Mouse (Mus musculus): ENCODE data around the gene Gm4175. TPM values are rescaled to one million over a fixed set of nuclear protein-coding genes. Genes with fewer than 3 reads are reported as not detected.
"Not testable (repeated sequence)": the region's sequence is repeated elsewhere in the genome, so short reads cannot be mapped to it uniquely, and the experiment has no call there.

The Gm4175 gene
- not detected in 2 replicates for polyA plus RNA-seq (2015; fragmentation: Nextera tagmentation; extraction: Ambion mirVana)

DNA sequence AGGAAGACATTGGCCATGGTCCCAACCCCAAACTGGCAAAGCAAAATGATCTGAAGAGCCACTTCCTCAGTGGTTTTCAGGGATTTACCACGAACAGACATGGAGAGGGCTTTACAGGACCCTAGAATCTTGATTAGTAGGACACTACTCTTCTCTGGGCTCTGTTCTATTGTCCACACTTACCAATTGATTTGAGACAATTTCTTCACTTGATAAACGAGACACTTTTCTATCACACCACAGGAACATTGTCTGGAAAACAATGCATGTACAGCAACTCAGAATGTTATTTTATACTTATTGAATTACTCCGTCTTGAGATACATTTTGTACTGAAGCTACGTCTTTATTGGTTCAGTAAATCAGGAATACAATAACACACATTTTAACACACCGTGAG, at the start of gene Gm4175:
TSS of gene Gm4175 (minus strand) at position 101 of the 400 bp plus-strand sequence.
- ATAC-seq; H3K36me3 ChIP-seq; H3K4me2 ChIP-seq (replicated peaks); H3K9ac ChIP-seq; H3K27ac ChIP-seq; H3K4me3 ChIP-seq (replicated peaks); H3K27me3 ChIP-seq (replicated peaks); H3K9me3 ChIP-seq; H3K4me1 ChIP-seq (replicated peaks): not testable (repeated sequence)
- no CpG with 5 or more reads among the region's 5 CpGs for WGBS

DNA sequence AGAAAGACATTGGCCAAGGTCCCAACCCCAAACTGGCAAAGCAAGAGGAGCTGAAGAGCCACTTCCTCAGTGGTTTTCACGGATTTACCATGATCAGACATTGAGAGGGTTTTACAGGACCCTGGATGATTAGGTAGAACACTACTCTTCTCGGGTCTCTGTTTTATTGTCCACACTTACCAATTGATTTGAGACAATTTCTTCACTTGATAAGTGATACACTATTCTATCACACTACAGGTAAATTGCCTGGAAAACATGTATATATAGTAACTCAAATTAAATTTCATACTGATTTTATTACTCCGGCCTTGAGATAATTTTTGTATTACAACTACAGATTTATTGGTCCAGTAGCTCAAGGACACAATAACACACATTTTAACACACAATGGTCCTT, 35.4 kb upstream of the Gm4175 start, which contains the start of gene Gm4177:
TSS of gene Gm4177 (minus strand) at position 101 of the 400 bp plus-strand sequence.
- H3K4me3 ChIP-seq (replicated peaks); H3K4me1 ChIP-seq (replicated peaks); H3K27me3 ChIP-seq (replicated peaks); H3K4me2 ChIP-seq (replicated peaks); H3K27ac ChIP-seq; H3K9ac ChIP-seq; ATAC-seq; H3K36me3 ChIP-seq; H3K9me3 ChIP-seq: not testable (repeated sequence)
- WGBS, result no CpG with 5 or more reads among the region's 3 CpGs

Other genes starting within 250 kb of the Gm4175 start
- not detected in 2 replicates for gene Vmn1r130, start 249.7 kb downstream of the Gm4175 start, polyA plus RNA-seq (2015; fragmentation: Nextera tagmentation; extraction: Ambion mirVana)
- not detected in 2 replicates for gene Vmn1r131, start 215.4 kb downstream of the Gm4175 start, polyA plus RNA-seq (2015; fragmentation: Nextera tagmentation; extraction: Ambion mirVana)
- not detected in 2 replicates for gene Vmn1r132, start 147.4 kb downstream of the Gm4175 start, polyA plus RNA-seq (2015; fragmentation: Nextera tagmentation; extraction: Ambion mirVana)
- gene Gm4177, start 35.3 kb upstream of the Gm4175 start, polyA plus RNA-seq (2015; fragmentation: Nextera tagmentation; extraction: Ambion mirVana), result not detected in 2 replicates
- not detected in 2 replicates for gene Vmn1r135, start 70.9 kb upstream of the Gm4175 start, polyA plus RNA-seq (2015; fragmentation: Nextera tagmentation; extraction: Ambion mirVana)
- gene Gm5725, start 82.8 kb upstream of the Gm4175 start, polyA plus RNA-seq (2015; fragmentation: Nextera tagmentation; extraction: Ambion mirVana), result not detected in 2 replicates
- not detected in 2 replicates for gene Gm5891, start 159.8 kb upstream of the Gm4175 start, polyA plus RNA-seq (2015; fragmentation: Nextera tagmentation; extraction: Ambion mirVana)
- not detected in 2 replicates for gene Vmn1r137, start 233.1 kb upstream of the Gm4175 start, polyA plus RNA-seq (2015; fragmentation: Nextera tagmentation; extraction: Ambion mirVana)